Mouse (Mus musculus): ENCODE data around the gene Mylpf. TPM values are rescaled to one million over a fixed set of nuclear protein-coding genes. Genes with fewer than 3 reads are reported as not detected.

Gene Mylpf
- polyA plus RNA-seq (2017; shearing (Covaris generic)), result 18.9 TPM

GRCm38 (mm10) chr7:127208553-127209438 is at the start of gene Mylpf:
TSS of gene Mylpf (plus strand) at chr7:127208890.

GRCm38 (mm10) chr7:127195544-127196295 is 13.0 kb upstream of the Mylpf start, which contains the start of gene Cd2bp2:
TSS of gene Cd2bp2 (minus strand) at chr7:127196050.

GRCm38 (mm10) chr7:127208295-127208552 is 466 bp upstream of the Mylpf start, which contains the start of gene Tbc1d10b:
TSS of gene Tbc1d10b (minus strand) at chr7:127208468.

GRCm38 (mm10) chr7:127232622-127233367 is 24.1 kb downstream of the Mylpf start, which contains the start of the genes Zfp553 and Sept1:
TSS of gene Zfp553 (plus strand) at chr7:127233061.
TSS of gene Sept1 (minus strand) at chr7:127233130.

GRCm38 (mm10) chr7:127243870-127244657 is 35.4 kb downstream of the Mylpf start, which contains the start of gene Zfp771:
TSS of gene Zfp771 (plus strand) at chr7:127244274.

GRCm38 (mm10) chr7:127260309-127261111 is 51.8 kb downstream of the Mylpf start, which contains the start of gene Dctpp1:
TSS of gene Dctpp1 (minus strand) at chr7:127260709.

Other genes starting within 250 kb of the Mylpf start
- 358 TPM for gene Cdipt, start 233.0 kb upstream of the Mylpf start, polyA plus RNA-seq (2017; shearing (Covaris generic))
- gene Cdiptos, start 232.8 kb upstream of the Mylpf start, polyA plus RNA-seq (2017; shearing (Covaris generic)), result 3.1 TPM
- gene Mvp, start 194.3 kb upstream of the Mylpf start, polyA plus RNA-seq (2017; shearing (Covaris generic)), result 61.2 TPM
- 1.2 TPM for gene Pagr1b, start 192.4 kb upstream of the Mylpf start, polyA plus RNA-seq (2017; shearing (Covaris generic))
- 166 TPM for gene Pagr1a, start 191.5 kb upstream of the Mylpf start, polyA plus RNA-seq (2017; shearing (Covaris generic))
- gene Gm42742, start 187.8 kb upstream of the Mylpf start, polyA plus RNA-seq (2017; shearing (Covaris generic)), result 47.3 TPM
- 27.4 TPM for gene Prrt2, start 187.7 kb upstream of the Mylpf start, polyA plus RNA-seq (2017; shearing (Covaris generic))
- 27.5 TPM for gene Maz, start 181.9 kb upstream of the Mylpf start, polyA plus RNA-seq (2017; shearing (Covaris generic))
- gene Kif22, start 166.4 kb upstream of the Mylpf start, polyA plus RNA-seq (2017; shearing (Covaris generic)), result 16.5 TPM
- gene Zg16, start 121.6 kb upstream of the Mylpf start, polyA plus RNA-seq (2017; shearing (Covaris generic)), result not detected
- 449 TPM for gene AI467606, start 117.5 kb upstream of the Mylpf start, polyA plus RNA-seq (2017; shearing (Covaris generic))
- 19.6 TPM for gene Qprt, start 86.7 kb upstream of the Mylpf start, polyA plus RNA-seq (2017; shearing (Covaris generic))
- gene Spn, start 71.1 kb upstream of the Mylpf start, polyA plus RNA-seq (2017; shearing (Covaris generic)), result 78.6 TPM
- gene Cd2bp2, start 12.8 kb upstream of the Mylpf start, polyA plus RNA-seq (2017; shearing (Covaris generic)), result 89.7 TPM
- 11.7 TPM for gene Tbc1d10b, start 422 bp upstream of the Mylpf start, polyA plus RNA-seq (2017; shearing (Covaris generic))
- gene Zfp553, start 24.2 kb downstream of the Mylpf start, polyA plus RNA-seq (2017; shearing (Covaris generic)), result 26.7 TPM
- gene Sept1, start 24.2 kb downstream of the Mylpf start, polyA plus RNA-seq (2017; shearing (Covaris generic)), result 480 TPM
- 1.8 TPM for gene Zfp771, start 35.4 kb downstream of the Mylpf start, polyA plus RNA-seq (2017; shearing (Covaris generic))
- gene Dctpp1, start 51.8 kb downstream of the Mylpf start, polyA plus RNA-seq (2017; shearing (Covaris generic)), result 36.1 TPM
- 31.6 TPM for gene Sephs2, start 65.2 kb downstream of the Mylpf start, polyA plus RNA-seq (2017; shearing (Covaris generic))
- gene Itgal, start 87.4 kb downstream of the Mylpf start, polyA plus RNA-seq (2017; shearing (Covaris generic)), result 462 TPM
- 0.49 TPM for gene Zfp768, start 136.7 kb downstream of the Mylpf start, polyA plus RNA-seq (2017; shearing (Covaris generic))
- 20.8 TPM for gene Zfp747, start 167.2 kb downstream of the Mylpf start, polyA plus RNA-seq (2017; shearing (Covaris generic))
- 9.6 TPM for gene 9130019O22Rik, start 178.3 kb downstream of the Mylpf start, polyA plus RNA-seq (2017; shearing (Covaris generic))
- 7.4 TPM for gene E430018J23Rik, start 184.7 kb downstream of the Mylpf start, polyA plus RNA-seq (2017; shearing (Covaris generic))
- gene Zfp764, start 197.9 kb downstream of the Mylpf start, polyA plus RNA-seq (2017; shearing (Covaris generic)), result 15.9 TPM
- gene Zfp688, start 213.2 kb downstream of the Mylpf start, polyA plus RNA-seq (2017; shearing (Covaris generic)), result 52.8 TPM
- 10.1 TPM for gene Zfp689, start 240.3 kb downstream of the Mylpf start, polyA plus RNA-seq (2017; shearing (Covaris generic))